Mouse (Mus musculus) liver (tissue): ENCODE measurements around the gene Camkk1.

Experiments
- DNase-seq: peaks from one replicate; pipeline ENCODE4 v3.0.0-alpha.2; 2020; ENCODE audit warnings: mixed read lengths

The Camkk1 gene

GRCm38 (mm10) chr11:73059630-73060029 is 40.8 kb downstream of the Camkk1 start:
- DNase-seq: no peak

- DNase-seq: no peak
These were observed 42.6 kb downstream of the Camkk1 start for GRCm38 (mm10) chr11:73061413-73061812.

GRCm38 (mm10) chr11:73071839-73072238 is 53.0 kb downstream of the Camkk1 start:
- peak; percentile 23 for DNase-seq

GRCm38 (mm10) chr11:73076295-73076694 is 57.5 kb downstream of the Camkk1 start:
- DNase-seq: no peak

- DNase-seq: no peak
These were observed 57.9 kb downstream of the Camkk1 start for GRCm38 (mm10) chr11:73076733-73077132.

DNA sequence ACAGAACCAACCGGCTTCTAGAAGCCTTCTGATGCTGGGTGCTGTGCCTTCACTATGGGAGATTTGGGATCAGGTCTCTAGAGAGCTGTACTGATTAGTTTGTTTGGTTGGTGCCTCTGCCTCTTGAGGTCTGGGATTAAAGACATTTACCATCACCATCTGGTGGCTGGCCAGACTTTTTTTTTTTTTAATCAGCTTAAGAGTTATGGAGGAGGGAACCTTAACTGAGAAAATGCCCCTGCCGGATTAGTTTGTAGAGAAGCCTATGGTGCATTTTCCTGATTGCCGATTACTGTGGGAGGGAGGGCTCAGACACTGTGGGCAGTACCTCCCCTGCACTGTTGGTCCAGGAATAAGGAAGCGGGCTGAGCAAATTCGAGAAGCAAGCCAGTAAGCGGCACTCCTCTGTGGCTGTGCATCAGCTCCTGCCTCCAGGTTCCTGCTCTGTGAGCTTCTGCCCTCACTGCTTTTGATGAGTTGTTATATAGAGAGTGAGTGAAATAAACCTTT is 58.5 kb downstream of the Camkk1 start:
- DNase-seq: no peak

DNA sequence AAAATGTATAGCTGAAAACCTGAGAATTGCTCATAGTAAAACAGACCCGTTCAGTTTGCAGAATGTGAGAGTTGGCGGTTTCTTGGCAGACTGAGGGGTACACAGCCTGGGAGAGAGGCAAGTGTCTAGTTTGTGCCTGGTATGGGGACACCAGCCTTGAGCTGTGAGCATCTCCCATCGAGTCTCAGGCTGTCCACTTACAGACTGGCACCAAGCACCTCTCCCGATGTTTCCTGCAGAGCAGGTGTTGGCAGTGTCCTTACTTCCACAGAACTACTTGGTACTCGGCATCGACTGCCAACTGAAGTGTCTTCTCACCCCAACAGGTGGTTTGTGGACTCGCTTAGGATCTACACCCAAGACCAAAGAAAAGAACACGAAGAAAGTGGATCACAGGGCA is 59.8 kb downstream of the Camkk1 start:
- DNase-seq: no peak

DNA sequence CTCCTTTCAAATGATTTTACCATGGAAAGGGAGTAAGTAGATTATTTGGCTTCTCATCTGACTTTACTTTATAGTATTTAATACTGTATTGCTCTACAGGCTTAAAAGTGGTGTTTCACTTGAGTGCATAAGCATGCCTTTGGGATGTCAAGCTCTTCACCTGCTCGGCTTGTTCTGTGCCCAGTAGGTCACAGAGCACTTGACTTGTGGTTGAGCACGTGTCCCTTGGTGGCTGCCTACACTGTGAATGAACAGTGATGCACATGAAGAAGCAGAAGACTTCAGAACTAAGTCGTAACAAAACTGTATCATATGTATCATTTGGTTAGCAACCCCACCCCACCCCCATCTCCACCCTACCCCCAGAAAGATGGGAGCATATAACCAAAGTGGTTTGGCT is 61.5 kb downstream of the Camkk1 start:
- no peak for DNase-seq

GRCm38 (mm10) chr11:73084303-73084702 is 65.5 kb downstream of the Camkk1 start:
- no peak for DNase-seq

GRCm38 (mm10) chr11:73084804-73085231 is 66.0 kb downstream of the Camkk1 start:
- no peak for DNase-seq

- no peak for DNase-seq
These were observed 66.6 kb downstream of the Camkk1 start for GRCm38 (mm10) chr11:73085391-73085790.

DNA sequence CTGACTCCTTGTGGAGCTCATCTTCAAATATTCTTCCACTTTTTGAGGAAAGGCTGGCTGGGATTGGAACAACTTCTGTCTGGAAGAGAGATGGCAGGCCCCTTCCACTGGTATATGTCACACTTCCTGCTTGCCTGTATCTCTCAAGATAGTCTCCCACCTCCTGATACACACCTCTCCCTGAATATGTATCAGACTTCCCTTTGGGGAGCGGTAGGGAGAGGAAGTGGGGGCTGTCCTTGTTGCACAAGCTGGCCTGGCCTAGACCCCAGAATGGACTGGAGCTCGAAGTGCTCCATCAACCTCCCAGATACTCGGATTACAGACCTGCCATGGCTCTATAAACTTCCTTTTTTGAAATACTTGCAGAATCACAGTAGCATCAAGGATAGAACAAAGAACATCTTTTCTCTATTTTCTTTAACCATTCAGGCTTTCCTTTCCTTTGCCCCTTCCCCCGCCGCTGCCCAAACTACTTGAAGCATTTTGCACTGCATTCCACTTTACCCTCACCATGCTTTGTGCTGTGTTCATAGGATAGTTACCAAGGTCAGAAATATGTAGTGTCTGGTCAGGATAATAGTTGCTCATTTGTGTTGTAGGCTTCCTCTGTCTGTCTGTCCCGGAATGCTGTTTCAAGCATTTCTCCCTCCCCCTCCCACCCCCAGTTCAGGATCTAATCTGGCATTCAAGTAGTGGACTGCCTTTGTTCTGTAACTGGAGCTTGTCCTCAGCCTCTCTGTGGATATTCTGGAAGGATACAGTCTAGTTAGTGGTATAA is 69.1 kb downstream of the Camkk1 start:
- no peak for DNase-seq

DNA sequence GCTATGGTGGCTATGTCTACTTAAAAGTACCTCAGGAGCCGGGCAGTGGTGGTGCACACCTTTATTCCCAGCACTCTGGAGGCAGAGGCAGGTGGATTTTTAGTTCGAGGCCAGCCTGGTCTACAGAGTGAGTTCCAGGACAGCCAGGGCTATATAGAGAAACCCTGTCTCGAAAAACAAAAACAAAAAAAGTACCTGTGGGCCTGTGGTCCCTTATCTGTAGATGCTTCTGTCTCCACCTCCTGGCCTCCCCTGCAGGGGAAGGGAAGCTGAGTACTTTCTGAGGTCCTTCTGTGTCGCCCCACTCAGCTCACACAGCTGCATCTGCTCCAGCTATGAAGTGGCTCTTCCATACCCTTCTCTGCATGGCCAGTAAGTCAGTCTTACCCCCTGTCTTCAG is 71.5 kb downstream of the Camkk1 start, which contains the start of gene Itgae:
Gene Itgae (plus strand): TSS at position 301 of the 400 bp plus-strand sequence.
- DNase-seq: no peak

DNA sequence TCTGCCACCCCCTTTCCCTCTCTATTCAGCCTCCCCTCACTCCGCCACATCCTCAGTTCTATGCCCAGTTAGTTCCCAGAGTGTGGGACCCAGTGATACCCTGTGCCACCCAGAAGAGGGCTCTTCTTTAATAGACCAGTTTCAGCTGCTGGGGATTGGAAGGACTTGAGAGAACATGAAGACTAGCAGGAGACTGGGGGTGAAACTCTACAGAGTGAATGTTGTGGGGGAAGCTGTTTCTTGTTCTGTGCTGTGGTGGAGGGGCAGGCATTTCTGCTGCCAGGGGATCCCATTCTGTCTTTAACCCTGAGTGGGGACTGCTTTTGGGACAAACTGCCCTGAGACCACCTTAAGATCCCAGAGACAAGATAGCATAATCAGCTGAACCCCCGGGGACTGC is 72.0 kb downstream of the Camkk1 start:
- no peak for DNase-seq
